Mouse (Mus musculus): ENCODE data around the gene Mbd3.

The Mbd3 gene

DNA sequence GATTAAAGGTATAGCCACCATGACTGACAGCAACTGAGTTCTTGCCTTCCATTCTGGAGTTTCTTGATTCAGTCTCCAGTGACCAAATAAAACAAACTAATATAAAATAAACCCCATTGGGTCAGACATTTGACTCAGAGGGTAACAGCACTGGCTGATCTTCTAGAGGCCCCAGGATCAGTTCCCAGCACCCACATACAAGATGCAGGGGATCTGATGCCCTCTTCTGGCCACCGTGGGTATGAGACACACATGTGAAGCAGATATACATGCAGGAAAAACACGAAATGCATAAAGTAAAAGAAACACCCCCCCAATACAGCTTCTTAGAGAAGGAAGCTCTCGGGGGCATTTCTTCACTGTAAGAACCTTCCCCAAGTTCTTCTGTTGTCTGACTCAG is 25.7 kb upstream of the Mbd3 start:
- in situ Hi-C loops (cut with MboI, MseI): no loop called here

DNA sequence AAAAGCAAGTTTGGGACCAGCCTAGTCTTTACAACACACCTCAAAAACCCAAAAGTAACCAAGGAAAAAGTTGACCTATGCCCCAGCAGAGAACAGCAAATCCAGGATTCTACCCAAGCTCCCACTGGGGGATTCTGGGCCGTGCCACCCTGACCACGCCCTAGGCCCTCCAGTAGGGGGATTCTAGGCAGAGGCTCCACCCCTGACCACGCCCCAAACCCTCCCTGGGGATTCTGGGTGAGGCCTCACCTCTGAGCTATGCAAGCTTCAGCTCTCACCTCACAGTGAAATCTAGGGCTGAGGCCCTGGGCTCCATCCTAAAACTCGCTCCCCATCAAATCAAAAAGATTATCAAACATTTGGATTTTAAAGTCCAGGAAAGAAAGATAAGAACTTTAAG is 24.2 kb upstream of the Mbd3 start:
- in situ Hi-C loops (cut with MboI, MseI): no loop called here

DNA sequence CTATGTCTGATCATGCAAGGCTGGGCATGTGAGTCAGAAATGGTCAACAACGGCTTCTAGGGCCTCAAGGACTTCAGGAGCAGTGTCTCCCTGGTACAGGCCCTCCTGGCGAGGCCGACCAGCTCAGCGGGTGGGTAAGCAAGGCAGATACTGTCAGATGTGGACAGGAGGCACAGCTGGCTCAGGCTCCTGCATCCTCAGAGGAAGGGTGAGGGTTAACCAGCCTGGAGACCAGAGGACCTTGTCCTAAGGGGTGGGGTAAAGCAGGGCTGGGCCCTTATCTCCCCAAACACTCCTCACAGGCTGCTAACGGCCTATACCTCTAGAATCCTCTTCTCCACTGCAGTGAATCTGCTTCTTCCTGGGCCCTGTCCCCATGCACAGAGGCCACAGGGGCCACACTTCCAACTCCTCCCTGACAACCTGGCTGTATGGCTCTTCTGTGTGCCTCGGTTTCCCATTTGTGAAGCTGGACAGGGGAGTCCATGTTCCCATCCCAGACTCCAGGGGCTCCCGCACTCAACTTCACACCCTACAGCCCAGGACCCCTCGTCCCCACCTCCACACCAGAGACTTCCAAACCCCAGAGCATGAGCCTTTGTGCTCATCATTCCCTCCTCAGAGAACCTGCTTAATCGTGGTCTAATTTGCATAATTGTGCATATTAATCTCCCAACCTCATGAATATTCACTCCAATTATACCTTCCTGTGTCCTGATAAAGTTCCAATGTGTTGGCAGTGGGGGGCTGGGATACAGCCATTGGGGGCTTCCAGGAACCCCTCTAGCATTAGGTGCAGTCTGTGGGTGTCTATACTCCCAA is 22.5 kb upstream of the Mbd3 start:
- in situ Hi-C loops (cut with MboI, MseI): no loop called here

- in situ Hi-C loops (cut with MboI, MseI): no loop called here
Measured at GRCm38 (mm10) chr10:80421208-80421607, 21.9 kb upstream of the Mbd3 start.

DNA sequence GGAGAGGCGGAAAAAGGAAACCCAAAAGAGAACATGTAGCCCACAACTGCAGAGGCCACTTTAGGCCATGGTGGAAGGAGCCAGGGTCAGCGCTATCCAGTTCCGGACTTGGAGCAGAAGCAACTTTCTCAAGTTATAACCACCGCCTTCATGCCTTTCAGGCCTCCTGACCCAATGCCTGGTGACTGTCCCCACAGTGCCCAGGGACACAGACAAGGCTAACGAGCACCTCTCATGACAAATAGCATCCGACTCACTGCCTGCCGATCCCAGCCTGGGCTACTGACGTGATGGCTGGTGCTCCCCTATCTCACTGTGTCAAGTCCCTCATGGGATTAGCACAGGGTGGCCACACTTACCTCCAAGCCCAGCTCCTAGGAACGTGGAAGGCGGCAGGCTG is 21.4 kb upstream of the Mbd3 start:
- in situ Hi-C loops (cut with MboI, MseI): no loop called here

- in situ Hi-C loops (cut with MboI, MseI): no loop called here
Measured at GRCm38 (mm10) chr10:80419419-80419818, 20.1 kb upstream of the Mbd3 start.

DNA sequence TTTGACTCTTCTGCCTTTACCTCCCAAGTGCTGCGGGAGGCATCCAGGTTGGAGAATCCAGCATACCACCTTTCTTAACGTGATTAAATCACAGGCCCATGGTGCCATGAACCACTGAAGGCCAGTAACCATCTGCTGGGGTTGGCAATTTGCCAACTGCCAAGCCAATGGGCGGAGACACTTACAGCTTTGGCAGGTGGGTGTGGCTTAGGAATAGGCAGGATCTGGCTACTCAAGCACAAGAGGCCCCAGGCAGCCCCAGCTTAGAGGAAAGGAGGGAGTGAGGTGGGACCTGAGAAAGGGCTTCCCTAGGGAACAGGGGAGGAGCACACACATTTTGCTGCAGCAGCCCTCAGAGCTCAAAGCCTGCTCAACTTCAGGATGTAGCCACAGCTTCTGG is 19.0 kb upstream of the Mbd3 start:
- in situ Hi-C loops (cut with MboI, MseI): no loop called here

DNA sequence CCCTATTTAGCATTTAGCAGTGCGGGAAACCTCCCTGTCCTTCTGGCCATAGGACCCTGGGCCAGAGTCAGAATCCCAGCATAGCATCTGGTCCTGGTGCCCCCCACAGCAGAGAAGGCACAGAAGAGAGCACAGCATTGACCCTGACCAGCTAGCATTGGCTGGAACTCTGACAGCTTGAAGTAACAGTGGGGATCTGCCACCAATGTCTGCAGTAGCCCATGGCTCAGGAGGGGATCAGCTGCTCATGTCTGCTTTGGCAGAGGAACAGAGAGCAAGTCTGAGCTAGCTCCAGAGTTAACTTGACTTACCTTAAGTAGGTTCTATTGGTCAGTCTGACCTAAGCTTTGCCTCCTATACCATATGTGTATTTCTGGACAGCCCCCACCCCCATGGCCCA is 18.5 kb upstream of the Mbd3 start:
- in situ Hi-C loops (cut with MboI, MseI): no loop called here

- in situ Hi-C loops (cut with MboI, MseI): no loop called here
Measured at GRCm38 (mm10) chr10:80417371-80417770, 18.0 kb upstream of the Mbd3 start.

DNA sequence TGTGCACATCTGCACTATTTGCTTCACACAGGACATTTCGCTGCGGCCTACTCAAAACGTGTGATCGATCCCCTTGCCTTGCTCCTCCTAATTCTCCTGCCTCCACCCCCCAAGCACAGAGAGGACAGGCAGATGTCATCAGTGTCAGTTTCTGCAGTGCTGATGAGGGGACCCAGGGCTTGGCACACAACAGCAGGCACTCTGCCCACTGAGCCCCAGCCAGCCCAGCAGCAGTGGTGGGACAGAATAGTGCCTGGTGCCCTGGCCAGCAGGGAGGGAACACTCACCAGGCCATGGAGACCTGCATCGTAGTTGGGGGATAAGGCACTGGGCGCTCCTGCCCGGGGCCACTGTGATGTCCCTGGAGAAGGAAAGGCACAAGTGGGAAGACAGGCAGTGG is 16.2 kb upstream of the Mbd3 start:
- in situ Hi-C loops (cut with MboI, MseI): no loop called here

- in situ Hi-C loops (cut with MboI, MseI): no loop called here
Measured at GRCm38 (mm10) chr10:80412656-80413541, 13.5 kb upstream of the Mbd3 start.

GRCm38 (mm10) chr10:80407924-80408323 is 8.6 kb upstream of the Mbd3 start:
- in situ Hi-C loops (cut with MboI, MseI): no loop called here

DNA sequence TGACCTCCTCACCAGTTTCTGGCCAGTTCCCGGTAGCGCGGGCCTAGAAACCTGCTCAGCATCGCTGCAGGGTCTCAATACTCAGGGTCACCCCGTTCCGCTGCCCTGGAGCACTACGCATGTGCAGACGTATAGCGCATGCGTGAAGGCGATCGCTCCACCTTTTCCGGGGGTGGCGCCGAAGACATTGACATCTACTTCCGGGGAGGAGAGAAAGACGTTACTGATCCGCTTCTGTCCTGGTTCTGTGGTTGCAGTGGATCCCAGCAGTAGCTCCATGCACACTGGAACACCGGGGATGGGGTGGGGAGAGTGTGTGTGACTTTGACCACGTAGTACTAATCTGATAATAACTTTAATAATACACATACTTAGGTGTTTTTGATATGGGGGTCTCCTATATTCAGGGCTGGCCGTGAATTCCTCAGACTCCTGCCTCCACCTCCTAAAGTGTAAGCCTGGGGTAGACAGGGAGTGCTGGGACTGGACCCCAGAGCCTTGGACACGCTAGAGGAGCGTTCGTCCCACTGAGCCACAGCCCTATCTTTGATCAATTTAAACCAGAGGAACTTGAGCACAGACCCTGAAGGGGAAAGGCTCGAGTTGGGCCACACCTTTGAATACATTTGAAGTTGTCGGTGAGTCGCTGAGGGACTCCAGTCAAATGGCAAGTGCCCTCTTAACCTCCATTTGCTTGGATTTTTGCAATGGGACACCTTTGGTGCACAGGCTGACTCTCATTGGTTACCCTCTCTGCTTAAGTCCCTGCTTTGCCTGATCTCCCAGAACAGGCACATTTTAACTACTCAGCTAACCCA is 7.5 kb upstream of the Mbd3 start, which contains the start of gene Uqcr11:
TSS of gene Uqcr11 (minus strand) at position 147 of the 818 bp plus-strand sequence.
- in situ Hi-C loops (cut with MboI, MseI): no loop called here

GRCm38 (mm10) chr10:80405481-80406173 is 6.3 kb upstream of the Mbd3 start:
- in situ Hi-C loops (cut with MboI, MseI): no loop called here

DNA sequence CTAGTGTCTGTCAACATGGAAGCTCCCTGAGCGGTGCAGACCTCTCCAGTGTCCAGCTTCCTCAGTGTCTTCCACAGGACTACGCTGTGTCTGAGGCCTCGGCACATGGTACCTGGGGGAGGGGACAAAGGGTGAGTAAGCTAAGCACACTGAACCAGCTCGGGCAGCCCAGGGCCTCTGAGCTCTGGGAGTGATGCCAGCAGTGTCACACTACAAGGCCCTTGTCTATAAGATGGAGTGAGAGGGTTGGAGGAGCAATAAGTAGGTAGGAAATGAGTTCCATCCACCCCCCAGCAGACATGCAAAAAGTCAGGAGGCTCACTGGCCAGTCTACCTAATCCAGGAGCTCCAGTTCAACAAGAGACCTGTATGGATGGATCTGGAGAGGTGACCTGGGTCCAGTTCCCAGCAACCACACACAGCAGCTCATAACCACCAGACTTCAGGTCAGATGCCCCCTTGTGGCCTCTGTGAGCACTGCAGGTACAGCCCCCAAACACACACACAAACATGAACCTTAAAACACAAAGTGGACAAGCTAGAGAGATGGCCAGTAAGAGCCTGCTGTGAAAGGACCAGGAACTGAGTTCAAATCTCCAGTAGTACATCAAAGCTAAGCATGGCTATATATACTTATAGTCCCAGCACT is 3.8 kb upstream of the Mbd3 start:
- in situ Hi-C loops (cut with MboI, MseI): no loop called here

GRCm38 (mm10) chr10:80400704-80401161 is 1.4 kb upstream of the Mbd3 start:
- in situ Hi-C loops (cut with MboI, MseI): no loop called here

DNA sequence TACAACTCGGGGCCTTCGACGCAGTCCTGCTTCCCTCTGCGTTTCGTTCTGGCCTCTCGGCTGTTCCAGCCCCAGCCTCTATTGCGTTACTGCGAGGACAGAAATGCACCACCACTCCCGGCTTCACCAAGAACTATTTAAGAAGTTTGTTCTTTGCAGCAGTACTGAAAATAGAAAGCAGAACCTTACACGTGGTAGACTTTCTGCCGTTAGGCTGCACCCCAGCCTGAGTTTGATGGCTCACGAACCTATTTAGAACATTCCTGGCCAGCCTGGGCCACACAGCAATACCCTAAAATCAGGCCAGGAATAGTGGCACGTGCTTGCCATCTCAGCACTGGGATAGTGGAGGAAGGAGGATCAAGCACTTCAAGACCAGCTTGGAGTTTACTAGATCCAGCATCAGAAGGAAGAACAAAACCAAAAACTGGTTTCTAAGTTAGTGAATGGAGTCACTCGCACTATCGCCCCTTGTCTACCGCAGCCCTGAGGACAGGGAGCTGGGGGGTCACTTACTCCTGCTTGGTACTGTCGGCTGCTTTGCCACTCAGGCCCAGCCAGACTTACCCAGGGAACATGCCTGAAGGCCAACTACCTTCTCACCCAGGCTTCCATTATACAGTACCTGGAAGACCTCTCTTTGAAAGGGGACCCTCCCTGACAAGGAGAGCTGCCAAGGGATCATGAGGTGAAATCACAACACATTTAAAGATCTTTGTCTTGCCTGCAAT is 788 bp upstream of the Mbd3 start:
- in situ Hi-C loops (cut with MboI, MseI): no loop called here

GRCm38 (mm10) chr10:80398719-80399190 is 595 bp downstream of the Mbd3 start:
- in situ Hi-C loops (cut with MboI, MseI): no loop called here

DNA sequence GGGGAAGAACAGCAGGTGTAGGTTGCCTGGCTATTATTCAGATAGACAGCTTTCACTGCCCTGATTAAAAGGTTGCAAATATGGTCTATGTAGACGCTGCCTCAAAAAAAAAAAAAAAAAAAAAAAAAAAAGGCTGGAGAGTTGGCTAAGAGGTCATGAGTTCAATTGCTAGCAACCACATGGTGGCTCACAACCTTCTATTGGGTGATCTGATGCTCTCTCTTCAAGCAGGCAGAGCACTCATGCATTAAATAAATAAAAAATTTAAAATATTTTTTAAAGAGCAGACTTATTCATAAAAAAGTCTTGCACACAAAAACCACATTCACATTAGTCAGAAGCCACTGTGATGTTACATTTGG is 1.2 kb downstream of the Mbd3 start:
- in situ Hi-C loops (cut with MboI, MseI): no loop called here
